15 mouse cellular contexts compared by ENCODE assay signal in genomic region chr10:39595862-39596261, GRCm38 (mm10). TPM values are rescaled to one million over a fixed set of nuclear protein-coding genes. Genes with fewer than 3 reads are reported as not detected.
DNase-seq lines count a peak whose midpoint lies in the region; ATAC-seq and TF ChIP-seq lines count a peak whose summit lies in the region.
"Had no signal": no experiment of that assay in that cellular context is flagged by ENCODE, and none has a peak within 500 bp of the region (broad histone marks: within the 10 kb centered on the region; RNA-seq: fewer than 3 reads in every experiment).

No protein-coding gene starts in this region.

- no peak for TF ChIP-seq CTCF in lung, postnatal 0 days (IDR thresholded peaks at IDR 0.05)
- no peak for TF ChIP-seq CTCF in forebrain, postnatal 0 days (IDR thresholded peaks at IDR 0.05; ENCODE audit: low read depth)
- no peak for TF ChIP-seq CTCF in left cerebral cortex, adult 2 months (IDR thresholded peaks at IDR 0.05)

- DNase-seq in forebrain, embryonic 11.5 days (ENCODE audit: low spot score): peak; percentile 28
- no peak for DNase-seq in forebrain, embryonic 10.5 days (ENCODE audit: extremely low spot score, low spot score)
- no peak for DNase-seq in lung, postnatal 0 days (ENCODE audit: low spot score)
- DNase-seq in forebrain, postnatal 0 days: no peak
- DNase-seq in left cerebral cortex, adult 2 months (ENCODE audit: extremely low spot score in 1 of 2, low spot score in 2 of 2): no peak
- DNase-seq: adrenal gland, postnatal 25 days; B cell, adult 2 months; cerebellum, adult 2 months; kidney, adult 2 months had no signal

- no peak for ATAC-seq in forebrain, embryonic 11.5 days (replicated peaks; ENCODE audit: low FRiP score)
- peak; percentile 19; the same call in 1 of the 2 replicates for ATAC-seq in lung, embryonic 16.5 days (ENCODE audit: low read depth)
- ATAC-seq in lung, postnatal 0 days: no peak
- ATAC-seq in forebrain, postnatal 0 days: no peak; the same call in 1 of the 2 replicates
- ATAC-seq in stomach, embryonic 15.5 days (ENCODE audit: insufficient read depth, low FRiP score, low read depth): peak; percentile 59; the same call in 1 of the 2 replicates
- no peak for ATAC-seq in frontal cortex, adult (ENCODE audit: low TSS enrichment)
- ATAC-seq: liver, embryonic 12.5 days had no signal

- no peaks in the 10 kb centered on the region for H3K9me3 ChIP-seq in forebrain, embryonic 11.5 days (ENCODE audit: control insufficient read depth, low read length)
- peaks cover 13% of the 10 kb centered on the region for H3K9me3 ChIP-seq in forebrain, embryonic 10.5 days
- peaks cover 6% of the 10 kb centered on the region for H3K9me3 ChIP-seq in lung, embryonic 16.5 days (ENCODE audit: control insufficient read depth, low read length)
- peaks cover 13% of the 10 kb centered on the region; the same call in 1 of the 2 replicates for H3K9me3 ChIP-seq in lung, postnatal 0 days (ENCODE audit: low read length)
- no peaks in the 10 kb centered on the region for H3K9me3 ChIP-seq in forebrain, postnatal 0 days (ENCODE audit: low read length)
- H3K9me3 ChIP-seq in stomach, embryonic 15.5 days: 0 out of 2 replicates have a peak, but pooled peaks cover 8% of the 10 kb centered on the region
- H3K9me3 ChIP-seq: liver, embryonic 12.5 days; neural tube, embryonic 15.5 days had no signal

- no peak overlapping the region for H3K4me3 ChIP-seq in forebrain, embryonic 11.5 days (ENCODE audit: low read depth, low read length)
- no peak overlapping the region for H3K4me3 ChIP-seq in forebrain, embryonic 10.5 days
- H3K4me3 ChIP-seq in lung, embryonic 16.5 days (ENCODE audit: low read length): no peak overlapping the region
- H3K4me3 ChIP-seq in lung, postnatal 0 days (ENCODE audit: low read depth, low read length): no peak overlapping the region
- H3K4me3 ChIP-seq in forebrain, postnatal 0 days (ENCODE audit: low read depth, low read length): no peak overlapping the region
- no peak overlapping the region for H3K4me3 ChIP-seq in stomach, embryonic 15.5 days (replicated peaks)
- H3K4me3 ChIP-seq in left cerebral cortex, adult 2 months: no peak overlapping the region
- H3K4me3 ChIP-seq: liver, embryonic 12.5 days; midbrain, embryonic 13.5 days; neural tube, embryonic 15.5 days had no signal

- H3K27me3 ChIP-seq in forebrain, embryonic 11.5 days (ENCODE audit: control insufficient read depth, insufficient read depth, low read length): no peaks in the 10 kb centered on the region
- no peaks in the 10 kb centered on the region for H3K27me3 ChIP-seq in forebrain, embryonic 10.5 days (ENCODE audit: poor library complexity, severe bottlenecking)
- no peaks in the 10 kb centered on the region for H3K27me3 ChIP-seq in lung, embryonic 16.5 days (ENCODE audit: control insufficient read depth, insufficient read depth, low read depth, low read length)
- H3K27me3 ChIP-seq in lung, postnatal 0 days (replicated peaks; ENCODE audit: insufficient read depth, low read length): no peaks in the 10 kb centered on the region
- H3K27me3 ChIP-seq in forebrain, postnatal 0 days (ENCODE audit: insufficient read depth, low read length): no peaks in the 10 kb centered on the region
- no peaks in the 10 kb centered on the region for H3K27me3 ChIP-seq in stomach, embryonic 15.5 days (replicated peaks)
- H3K27me3 ChIP-seq: midbrain, embryonic 13.5 days; neural tube, embryonic 15.5 days had no signal

- H3K27ac ChIP-seq in forebrain, embryonic 11.5 days (ENCODE audit: low read depth, low read length): no peak overlapping the region
- H3K27ac ChIP-seq in forebrain, embryonic 10.5 days: no peak overlapping the region
- peak overlapping the region; percentile 56 for H3K27ac ChIP-seq in lung, embryonic 16.5 days (ENCODE audit: low read length)
- H3K27ac ChIP-seq in lung, postnatal 0 days (ENCODE audit: low read length): no peak overlapping the region
- H3K27ac ChIP-seq in forebrain, postnatal 0 days (ENCODE audit: low read depth, low read length): peak overlapping the region; percentile 30; the same call in 1 of the 2 replicates
- H3K27ac ChIP-seq in stomach, embryonic 15.5 days: peak overlapping the region; percentile 90
- H3K27ac ChIP-seq in left cerebral cortex, adult 2 months: no peak overlapping the region
- H3K27ac ChIP-seq: liver, embryonic 12.5 days had no signal

- no peak overlapping the region for H3K9ac ChIP-seq in forebrain, embryonic 11.5 days (ENCODE audit: low read length)
- H3K9ac ChIP-seq in lung, embryonic 16.5 days (ENCODE audit: low read length): no peak overlapping the region
- H3K9ac ChIP-seq in lung, postnatal 0 days (replicated peaks; ENCODE audit: low read depth): no peak overlapping the region
- no peak overlapping the region for H3K9ac ChIP-seq in forebrain, postnatal 0 days
- H3K9ac ChIP-seq in stomach, embryonic 15.5 days: no peak overlapping the region
- H3K9ac ChIP-seq: liver, embryonic 12.5 days; midbrain, embryonic 13.5 days; neural tube, embryonic 15.5 days had no signal

- no peaks in the 10 kb centered on the region for H3K36me3 ChIP-seq in forebrain, embryonic 11.5 days (ENCODE audit: control insufficient read depth, insufficient read depth, low read length)
- H3K36me3 ChIP-seq in forebrain, embryonic 10.5 days (replicated peaks): no peaks in the 10 kb centered on the region
- no peaks in the 10 kb centered on the region for H3K36me3 ChIP-seq in lung, embryonic 16.5 days (ENCODE audit: control insufficient read depth, insufficient read depth, low read length)
- no peaks in the 10 kb centered on the region for H3K36me3 ChIP-seq in lung, postnatal 0 days (ENCODE audit: insufficient read depth, low read length)
- no peaks in the 10 kb centered on the region for H3K36me3 ChIP-seq in forebrain, postnatal 0 days (ENCODE audit: insufficient read depth)
- H3K36me3 ChIP-seq in stomach, embryonic 15.5 days: peaks cover 4% of the 10 kb centered on the region; the same call in 1 of the 2 replicates
- H3K36me3 ChIP-seq: liver, embryonic 12.5 days; midbrain, embryonic 13.5 days; neural tube, embryonic 15.5 days had no signal

- no peak for TF ChIP-seq EP300 in lung, postnatal 0 days (IDR thresholded peaks at IDR 0.05)

- H3K4me2 ChIP-seq in forebrain, embryonic 11.5 days (ENCODE audit: low read depth, low read length, severe bottlenecking): no peak overlapping the region
- H3K4me2 ChIP-seq in lung, embryonic 16.5 days (ENCODE audit: low read depth, low read length): no peak overlapping the region
- H3K4me2 ChIP-seq in lung, postnatal 0 days (replicated peaks; ENCODE audit: low read depth, low read length): no peak overlapping the region
- H3K4me2 ChIP-seq in forebrain, postnatal 0 days (ENCODE audit: low read depth): no peak overlapping the region
- H3K4me2 ChIP-seq in stomach, embryonic 15.5 days: no peak overlapping the region
- H3K4me2 ChIP-seq: liver, embryonic 12.5 days; midbrain, embryonic 13.5 days; neural tube, embryonic 15.5 days had no signal

- H3K4me1 ChIP-seq in forebrain, embryonic 11.5 days (replicated peaks; ENCODE audit: control insufficient read depth, insufficient read depth, low read length): peaks cover 8% of the 10 kb centered on the region; the same call in 1 of the 2 replicates
- H3K4me1 ChIP-seq in forebrain, embryonic 10.5 days: peaks cover 15% of the 10 kb centered on the region
- peaks cover 25% of the 10 kb centered on the region for H3K4me1 ChIP-seq in lung, embryonic 16.5 days (replicated peaks; ENCODE audit: control insufficient read depth, insufficient read depth, low read length)
- no peaks in the 10 kb centered on the region for H3K4me1 ChIP-seq in lung, postnatal 0 days (ENCODE audit: insufficient read depth, low read depth, low read length)
- peaks cover 13% of the 10 kb centered on the region; the same call in 1 of the 2 replicates for H3K4me1 ChIP-seq in forebrain, postnatal 0 days (ENCODE audit: insufficient read depth)
- H3K4me1 ChIP-seq in stomach, embryonic 15.5 days: peaks cover 9% of the 10 kb centered on the region; the same call in 1 of the 2 replicates
- H3K4me1 ChIP-seq: liver, embryonic 12.5 days had no signal

- WGBS in forebrain, embryonic 11.5 days: 90% methylated on average over 3 of the region's 3 CpGs
- WGBS in forebrain, embryonic 10.5 days: 90% methylated on average over 3 of the region's 3 CpGs
- 40% methylated on average over 3 of the region's 3 CpGs for WGBS in lung, embryonic 16.5 days
- WGBS in lung, postnatal 0 days: 30% methylated on average over 3 of the region's 3 CpGs
- WGBS in forebrain, postnatal 0 days: 62% methylated on average over 3 of the region's 3 CpGs
- 36% methylated on average over 3 of the region's 3 CpGs for WGBS in stomach, embryonic 15.5 days

- intact Hi-C loops in left cerebral cortex, adult 2 months (cut with DNase I): no loop called here

RNA-seq across cellular contexts. Expression of gene Traf3ip2, which starts 16.9 kb away (rescaled TPM):
- polyA plus RNA-seq in forebrain, embryonic 11.5 days (2014; fragmentation: Nextera tagmentation; extraction: Ambion mirVana): 3.8 and 5.4 TPM in 2 replicates
- polyA plus RNA-seq in forebrain, embryonic 10.5 days (2016; fragmentation: Nextera tagmentation; extraction: Ambion mirVana): 10.3 and 11.7 TPM in 2 replicates
- polyA plus RNA-seq in lung, embryonic 16.5 days (2015; fragmentation: Nextera tagmentation; extraction: Ambion mirVana): 34.2 and 37.9 TPM in 2 replicates
- polyA plus RNA-seq in lung, postnatal 0 days (2015; fragmentation: Nextera tagmentation; extraction: Ambion mirVana): 30.6 and 31.7 TPM in 2 replicates
- total RNA-seq in forebrain, postnatal 0 days (2014; rRNA removed): 0.24 and 0.77 TPM in 2 replicates
- 4.8 and 6.0 TPM in 2 replicates for polyA plus RNA-seq in forebrain, postnatal 0 days (2015; fragmentation: Nextera tagmentation; extraction: Ambion mirVana)
- 29.0 and 29.6 TPM in 2 replicates for polyA plus RNA-seq in stomach, embryonic 15.5 days (2015; fragmentation: Nextera tagmentation; extraction: Ambion mirVana)
- total RNA-seq in left cerebral cortex, adult 2 months (2021): under 1 TPM; 0.61 to 0.82 TPM

Comparison
In these comparisons a context has a peak if more than half of its experiments do, and no peak if none do; other contexts are left out.
1. ATAC-seq: peak in lung, embryonic 16.5 days (single experiment) and stomach, embryonic 15.5 days (single experiment); none in forebrain, embryonic 11.5 days (single experiment), lung, postnatal 0 days (single experiment), forebrain, postnatal 0 days (single experiment) and frontal cortex, adult (single experiment).
2. H3K27ac ChIP-seq: peak in lung, embryonic 16.5 days (single experiment), forebrain, postnatal 0 days (single experiment) and stomach, embryonic 15.5 days (single experiment); none in forebrain, embryonic 11.5 days (single experiment), forebrain, embryonic 10.5 days (single experiment), lung, postnatal 0 days (single experiment) and left cerebral cortex, adult 2 months (single experiment).